Mouse (Mus musculus): Measurements from ENCODE around the gene Gm20877.
"Not testable (repeated sequence)": the region's sequence is repeated elsewhere in the genome, so short reads cannot be mapped to it uniquely, and the experiment has no call there.

Gene Gm20877

DNA sequence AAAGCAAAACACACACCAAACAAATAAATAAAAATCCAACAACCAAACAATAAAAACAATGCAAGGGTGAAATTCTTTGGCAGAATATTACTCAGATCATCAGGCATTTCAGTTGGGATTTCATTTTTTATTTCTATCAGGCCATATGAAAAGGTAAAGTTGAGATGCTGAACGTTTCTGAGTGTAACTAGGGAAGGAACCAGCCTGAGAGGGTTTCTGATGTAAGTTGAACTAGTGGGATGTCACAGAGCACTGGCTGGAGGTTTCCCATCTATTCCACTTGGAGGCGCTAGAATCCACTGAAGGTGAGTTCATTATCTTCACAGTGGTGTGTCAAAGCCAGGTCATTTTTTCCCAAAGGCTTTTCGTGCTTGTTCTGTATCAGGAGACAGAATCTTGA, at the start of gene Gm20877:
Gene Gm20877, plus strand, starts transcription at position 301 of the 400 bp plus-strand sequence.
- DNase-seq (ENCODE audit: low read depth, low spot score): not testable (repeated sequence)

Measured in ES-CJ7 (cell line).